Mouse (Mus musculus) CH12F3 (cell line): ENCODE results near the gene Kif13a.

Experiments
- in situ Hi-C: fragments of 300-500 bp; cut with MboI; formaldehyde crosslinking; loops from 2 replicates; pipeline ENCODE4 v1.14.3; 2020; ENCODE audit warnings: low sequenced_read_pairs

Kif13a gene

GRCm38 (mm10) chr13:46925671-46926070 lies 4.0 kb downstream of the Kif13a start:
- in situ Hi-C loops: no loop called here

DNA sequence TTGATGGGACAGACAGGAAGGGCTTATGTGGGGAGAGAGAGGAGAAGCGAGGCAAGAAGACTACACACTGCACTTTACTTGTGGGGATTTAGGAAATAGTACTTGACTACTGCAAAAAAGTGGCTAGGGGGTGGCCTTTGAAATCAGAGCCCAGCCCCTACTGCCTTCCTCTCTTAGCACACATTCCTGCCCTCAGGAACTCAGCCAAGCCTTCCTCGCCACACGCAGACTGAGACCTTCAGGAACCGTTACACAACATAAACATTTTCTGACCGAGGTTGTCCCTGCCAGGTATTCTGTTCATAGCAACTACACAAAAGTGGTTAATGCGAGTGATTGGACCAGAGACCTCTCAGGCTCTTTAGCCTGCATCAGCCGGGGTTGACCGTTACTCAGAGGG lies 8.1 kb downstream of the Kif13a start:
- in situ Hi-C loops: no loop called here

- in situ Hi-C loops: no loop called here
Measured at GRCm38 (mm10) chr13:46919797-46920196, 9.9 kb downstream of the Kif13a start.

- in situ Hi-C loops: no loop called here
Measured at GRCm38 (mm10) chr13:46918509-46918908, 11.2 kb downstream of the Kif13a start.

DNA sequence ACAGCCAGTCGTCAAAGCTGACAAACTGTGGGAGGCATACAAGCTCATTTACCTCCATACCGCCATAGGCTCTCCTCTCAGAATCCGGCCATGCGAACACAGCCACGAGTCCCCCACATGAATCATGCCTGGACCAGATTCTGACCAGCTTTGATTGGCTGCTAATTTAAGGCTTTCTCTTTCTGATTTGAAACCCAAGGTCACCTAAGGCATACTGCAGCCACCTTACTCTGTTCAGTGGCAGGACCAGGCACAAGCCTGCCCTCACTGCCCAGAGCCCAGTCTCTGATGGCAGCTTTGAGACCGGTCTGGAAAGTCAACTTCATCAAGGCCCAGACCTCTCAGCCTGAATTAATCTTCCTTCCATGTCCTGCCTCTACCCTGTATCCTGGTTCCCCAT lies 17.7 kb downstream of the Kif13a start:
- in situ Hi-C loops: no loop called here

DNA sequence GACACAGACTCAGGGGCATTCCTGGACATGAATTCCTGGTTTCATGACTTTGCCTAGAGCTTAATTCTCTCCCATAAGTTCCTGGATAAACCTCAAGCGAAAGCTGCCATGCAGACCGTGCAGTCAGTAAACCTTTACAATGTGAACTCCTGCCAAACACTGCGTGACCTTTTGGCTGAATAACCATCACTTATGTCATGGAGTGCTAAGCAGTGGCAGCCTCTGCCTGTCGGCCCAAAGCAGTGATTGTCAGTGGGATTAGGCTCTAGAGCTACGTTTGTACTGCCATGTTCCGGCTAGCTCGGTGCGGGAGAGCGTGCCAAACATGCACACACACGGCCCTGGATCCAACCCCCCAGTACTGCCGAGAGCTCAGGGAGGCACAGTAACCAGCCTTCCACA lies 18.6 kb downstream of the Kif13a start:
- in situ Hi-C loops: no loop called here

- in situ Hi-C loops: no loop called here
Measured at GRCm38 (mm10) chr13:46909946-46910345, 19.7 kb downstream of the Kif13a start.

DNA sequence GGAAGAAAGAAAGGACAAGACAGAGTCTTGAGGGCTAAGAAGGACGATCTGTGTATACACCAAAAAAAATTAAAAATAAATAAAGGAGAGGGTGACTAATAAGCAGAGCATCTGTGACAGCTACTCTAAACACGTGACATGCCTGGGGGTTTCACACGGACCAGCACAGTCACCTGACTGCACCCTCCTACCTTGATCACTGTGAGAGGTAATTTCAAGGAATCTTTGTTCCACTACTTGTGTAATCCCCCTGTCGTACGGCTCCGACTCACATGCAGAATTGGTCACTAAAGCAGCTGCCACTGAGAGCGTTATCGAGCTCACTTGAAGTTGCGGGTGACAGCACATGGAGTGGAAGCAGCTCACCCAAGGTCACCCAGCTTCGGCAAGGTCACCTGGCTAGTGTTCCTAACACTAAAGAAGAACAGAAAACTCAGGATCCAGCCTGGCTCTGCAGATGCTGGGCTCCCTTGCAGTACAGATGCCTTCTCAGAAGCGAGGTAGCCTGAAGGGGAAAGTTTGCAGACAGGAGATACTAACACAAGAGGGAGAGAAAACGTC lies 20.6 kb downstream of the Kif13a start:
- in situ Hi-C loops: no loop called here

- in situ Hi-C loops: no loop called here
Measured at GRCm38 (mm10) chr13:46908387-46908786, 21.3 kb downstream of the Kif13a start.

GRCm38 (mm10) chr13:46907861-46908260 lies 21.8 kb downstream of the Kif13a start:
- in situ Hi-C loops: no loop called here

GRCm38 (mm10) chr13:46907115-46907514 lies 22.6 kb downstream of the Kif13a start:
- in situ Hi-C loops: no loop called here

DNA sequence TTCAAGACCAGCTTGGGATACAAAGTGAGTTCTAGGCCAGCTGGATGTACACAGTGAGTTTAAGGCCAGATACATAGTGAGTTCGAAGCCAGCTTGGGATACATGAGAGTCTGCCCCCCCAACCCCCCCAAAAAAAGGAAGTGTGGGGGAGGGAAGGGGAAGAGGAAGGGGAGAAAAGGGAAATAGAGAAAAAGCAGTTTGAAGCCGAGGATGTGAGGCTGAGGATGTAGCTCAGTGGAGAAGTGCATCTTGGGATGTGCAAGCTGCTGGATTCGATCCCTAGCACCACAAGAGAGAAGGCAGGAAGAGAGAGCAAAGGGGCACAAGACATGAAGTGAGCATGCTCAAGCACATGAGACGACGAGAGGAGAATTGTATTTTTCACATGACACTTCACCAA lies 23.7 kb downstream of the Kif13a start:
- in situ Hi-C loops: no loop called here

GRCm38 (mm10) chr13:46904982-46905621 lies 24.6 kb downstream of the Kif13a start:
- in situ Hi-C loops: no loop called here

DNA sequence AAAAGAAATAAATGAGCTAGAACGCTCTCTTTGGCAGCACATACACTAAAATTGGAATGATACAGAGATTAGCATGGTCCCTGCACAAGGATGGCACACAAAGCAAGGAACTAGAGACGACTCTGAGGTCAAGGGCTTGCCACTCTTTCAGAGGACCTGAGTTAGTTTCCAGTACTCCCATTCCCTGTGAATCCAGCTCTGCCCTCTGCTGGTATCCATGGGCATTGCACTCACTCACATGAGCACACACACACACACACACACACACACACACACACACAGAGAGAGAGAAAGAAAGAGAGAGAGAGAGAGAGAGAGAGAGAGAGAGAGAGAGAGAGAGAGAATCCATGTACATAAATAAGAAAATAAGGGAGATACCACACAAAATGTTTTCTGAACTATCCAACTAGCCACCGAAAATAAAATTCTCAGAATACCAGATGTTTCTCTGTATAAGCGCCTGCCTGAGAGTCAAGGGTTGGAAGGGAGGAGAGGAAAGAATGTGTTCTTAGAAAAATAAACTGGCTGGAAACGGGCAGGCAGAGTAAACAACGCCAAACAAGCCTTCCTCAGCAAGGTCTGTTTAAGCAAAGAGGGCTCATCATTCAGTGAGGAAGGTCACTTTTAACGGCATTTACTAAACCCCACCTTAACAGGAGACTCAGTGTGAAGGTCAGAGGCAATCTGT lies 27.0 kb downstream of the Kif13a start:
- in situ Hi-C loops: no loop called here

GRCm38 (mm10) chr13:46900870-46901555 lies 28.7 kb downstream of the Kif13a start:
- in situ Hi-C loops: no loop called here

DNA sequence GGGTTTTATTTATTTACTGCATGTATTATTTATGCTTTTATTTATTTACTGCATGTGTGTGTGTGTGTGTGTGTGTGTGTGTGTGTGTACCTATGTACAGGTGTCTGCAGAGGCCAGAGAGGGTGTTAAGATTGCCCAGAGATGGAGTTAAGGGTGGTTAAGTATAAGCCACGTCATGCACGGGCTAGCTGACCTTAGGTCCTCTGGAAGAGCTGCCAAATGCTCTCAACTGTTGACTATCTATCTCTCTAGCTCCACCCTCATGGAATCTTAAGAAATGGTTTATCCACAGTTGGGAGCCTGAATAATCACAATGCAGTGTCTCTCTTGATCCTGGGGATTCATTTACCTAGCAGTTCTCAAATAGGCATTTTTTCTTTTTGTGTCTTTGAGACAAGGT lies 30.8 kb downstream of the Kif13a start:
- in situ Hi-C loops: no loop called here

DNA sequence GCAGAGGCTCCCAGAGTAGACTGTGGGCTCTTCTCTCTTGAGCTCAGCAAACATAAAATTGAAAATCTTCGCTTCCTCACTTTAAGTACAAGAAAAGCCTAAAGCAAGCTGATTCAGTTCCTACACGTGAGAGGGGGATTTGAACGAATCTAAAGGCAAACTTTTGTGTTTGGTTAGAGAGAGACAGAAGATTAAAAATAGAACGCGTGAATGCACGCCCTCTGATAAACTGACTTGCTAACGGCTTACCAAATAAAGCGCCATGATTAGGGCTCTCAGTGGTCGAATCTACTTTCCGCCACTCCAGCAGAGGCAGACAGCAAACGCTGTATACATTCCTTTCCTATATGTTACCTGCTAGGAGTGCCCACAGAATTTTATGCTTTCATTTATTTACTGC lies 31.3 kb downstream of the Kif13a start:
- in situ Hi-C loops: no loop called here

- in situ Hi-C loops: no loop called here
Measured at GRCm38 (mm10) chr13:46892380-46892779, 37.3 kb downstream of the Kif13a start.

- in situ Hi-C loops: no loop called here
Measured at GRCm38 (mm10) chr13:46888150-46888683, 41.5 kb downstream of the Kif13a start.

DNA sequence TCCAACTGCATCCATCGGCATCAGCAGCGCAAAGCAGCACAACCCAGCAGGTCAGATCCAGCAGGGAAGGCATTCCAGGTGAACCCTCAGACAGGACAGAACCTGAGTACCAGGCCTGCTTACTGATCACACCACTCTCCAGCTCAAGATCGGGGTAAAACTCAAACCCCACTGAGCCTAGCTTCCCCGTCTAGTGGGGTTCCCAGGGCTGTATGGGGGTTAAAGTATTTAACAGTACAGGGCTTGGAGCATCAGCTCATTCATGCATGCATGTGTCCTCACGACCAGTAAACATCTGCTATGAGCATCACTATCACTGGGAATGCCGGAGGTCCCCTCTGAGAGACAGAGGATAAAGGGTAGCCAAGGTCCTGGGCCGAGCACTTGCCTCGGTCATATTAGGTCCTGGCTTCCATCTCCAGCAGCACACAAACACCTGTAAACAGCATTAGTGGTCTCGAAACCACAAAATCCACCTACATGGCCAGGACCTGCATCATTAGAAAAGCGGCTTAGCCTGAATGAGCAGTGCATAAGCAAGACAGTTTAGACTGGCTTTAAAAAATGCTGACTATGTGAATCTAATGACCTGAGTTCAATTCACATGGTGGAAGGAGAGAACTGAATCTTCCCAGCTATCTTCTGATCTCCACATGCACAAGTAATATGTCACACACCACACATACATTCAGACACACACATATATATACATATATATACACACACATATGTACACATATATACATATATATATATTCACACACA lies 43.0 kb downstream of the Kif13a start:
- in situ Hi-C loops: no loop called here

GRCm38 (mm10) chr13:46885759-46886060 lies 44.0 kb downstream of the Kif13a start:
- in situ Hi-C loops: no loop called here
